Mouse (Mus musculus) CD4-positive, CD25-positive, alpha-beta regulatory T cell, adult 2 months (primary cell): Measurements from ENCODE around the gene Siah2.

Experiments
- DNase-seq: peaks from one replicate; pipeline ENCODE4 v3.0.0-alpha.2; 2012; ENCODE audit warnings: low read depth, low spot score

Siah2 gene

DNA sequence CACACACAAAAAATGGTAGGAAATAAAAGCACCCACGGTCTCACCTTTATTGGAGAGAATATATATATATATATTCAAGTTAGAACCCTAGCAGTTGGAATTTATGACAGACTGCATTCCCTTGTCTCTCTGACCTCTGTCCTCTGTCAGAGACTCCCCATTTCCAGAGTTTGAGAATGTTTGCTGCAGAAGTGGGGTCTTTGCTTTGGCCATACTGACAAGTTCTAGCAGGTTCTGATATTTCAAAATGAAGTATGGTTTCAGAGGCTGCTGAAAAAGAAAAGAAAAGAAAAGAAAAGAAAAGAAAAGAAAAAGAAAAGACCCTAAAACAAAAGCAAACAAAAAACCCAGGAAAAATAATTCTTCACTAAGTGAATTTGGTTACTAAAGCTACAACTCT, 2.8 kb upstream of the Siah2 start:
- no peak for DNase-seq

DNA sequence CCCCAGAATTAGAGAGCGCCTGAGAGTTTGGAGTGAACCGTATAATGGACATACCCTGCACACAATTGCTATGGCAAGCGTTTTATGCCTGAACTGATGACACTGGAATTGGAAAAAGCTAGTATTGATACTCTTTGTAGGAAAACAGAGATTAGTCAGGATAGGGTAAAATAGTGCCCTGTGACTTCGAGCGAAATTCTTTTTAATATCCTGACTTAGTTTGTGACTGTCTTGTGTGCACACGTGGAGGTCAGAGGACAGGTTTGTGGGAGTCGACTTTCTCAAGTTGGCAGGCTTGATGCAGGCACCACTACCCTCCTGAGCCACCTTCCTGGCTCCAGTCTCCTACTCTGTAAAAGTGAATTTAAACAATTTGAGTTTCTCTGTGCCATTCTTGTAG, 1.1 kb upstream of the Siah2 start:
- no peak for DNase-seq

DNA sequence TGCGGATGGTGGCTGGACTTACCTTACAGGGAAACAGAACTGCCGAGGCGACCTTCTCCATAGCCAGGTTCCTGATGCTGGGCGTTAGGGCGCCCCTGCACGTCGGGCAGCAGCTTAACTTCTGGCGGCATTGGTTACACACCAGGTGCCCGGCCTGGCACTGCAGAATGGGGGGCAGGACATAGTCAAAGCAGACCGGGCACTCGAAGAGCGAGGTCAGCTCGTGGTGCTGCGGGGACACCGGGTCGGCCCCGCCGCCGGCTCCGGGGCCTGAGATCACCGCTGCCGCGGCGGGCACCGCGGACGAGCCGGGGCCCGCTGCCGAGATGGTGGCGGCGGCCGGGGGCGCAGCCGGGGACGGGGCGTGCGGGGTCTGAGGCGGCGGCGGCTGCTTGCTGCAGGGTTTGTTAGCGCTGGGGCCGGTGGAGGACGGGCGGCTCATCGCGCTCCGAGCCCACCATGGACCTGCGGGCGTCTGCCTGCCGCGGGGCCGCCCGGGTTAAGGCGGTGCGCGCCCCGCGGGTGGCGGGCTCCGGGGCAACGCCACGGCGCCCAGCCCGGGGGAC, 743 bp downstream of the Siah2 start:
- peak; percentile 71 for DNase-seq

DNA sequence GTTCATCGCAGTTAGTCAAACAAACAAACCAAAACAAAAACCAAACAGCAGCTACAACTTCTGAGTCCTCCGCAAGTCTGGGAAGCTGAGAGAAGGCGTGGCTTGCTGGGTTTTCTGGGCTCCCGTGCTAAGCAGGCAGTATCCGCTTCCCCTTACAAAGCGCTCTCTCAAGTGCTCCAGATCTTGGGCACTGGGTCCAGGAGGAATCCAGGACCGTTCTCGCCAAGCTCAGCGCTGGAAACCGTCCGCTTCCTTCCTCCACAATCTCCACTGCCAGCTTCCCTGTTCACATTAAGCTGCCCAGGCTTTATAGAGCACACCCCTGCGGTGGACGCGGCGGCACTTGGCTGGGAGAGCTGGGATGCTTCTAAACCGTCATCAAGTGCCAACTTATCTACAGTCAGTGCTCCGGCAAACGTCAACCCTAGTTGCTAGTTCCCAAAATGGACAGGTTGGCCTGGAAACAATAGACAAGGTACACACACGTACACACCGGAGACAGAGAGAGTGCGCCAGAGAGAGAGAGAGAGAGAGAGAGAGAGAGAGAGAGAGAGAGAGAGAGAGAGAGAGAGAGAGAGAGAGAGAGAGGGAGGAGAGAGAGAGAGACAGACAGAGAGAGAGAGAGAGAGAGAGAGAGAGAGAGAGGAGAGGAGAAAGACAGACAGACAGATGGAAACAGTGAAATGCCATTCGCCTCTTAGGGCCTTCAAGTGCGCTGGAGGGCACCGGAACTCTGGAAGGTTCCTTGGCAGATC, 1.4 kb downstream of the Siah2 start:
- DNase-seq, result peak; percentile 79

DNA sequence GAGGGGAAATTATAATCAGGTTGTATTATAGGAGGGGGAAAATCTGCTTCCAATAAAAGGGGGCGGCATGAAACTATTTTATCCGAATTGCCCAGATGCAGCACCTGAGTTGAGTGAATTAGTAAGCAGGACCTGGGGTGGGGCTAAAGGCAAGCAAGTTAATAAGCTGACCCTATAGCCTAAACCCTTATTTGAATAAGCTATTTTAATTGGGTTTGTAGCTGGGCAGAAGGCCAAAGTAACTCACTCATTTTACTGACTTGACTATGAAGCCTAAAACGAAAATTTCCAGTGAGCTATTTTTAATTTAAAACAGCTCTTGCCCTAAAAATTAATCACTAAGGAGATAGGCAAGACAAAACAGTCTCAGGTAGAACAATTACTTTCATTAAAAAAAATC, 2.5 kb downstream of the Siah2 start:
- no peak for DNase-seq

DNA sequence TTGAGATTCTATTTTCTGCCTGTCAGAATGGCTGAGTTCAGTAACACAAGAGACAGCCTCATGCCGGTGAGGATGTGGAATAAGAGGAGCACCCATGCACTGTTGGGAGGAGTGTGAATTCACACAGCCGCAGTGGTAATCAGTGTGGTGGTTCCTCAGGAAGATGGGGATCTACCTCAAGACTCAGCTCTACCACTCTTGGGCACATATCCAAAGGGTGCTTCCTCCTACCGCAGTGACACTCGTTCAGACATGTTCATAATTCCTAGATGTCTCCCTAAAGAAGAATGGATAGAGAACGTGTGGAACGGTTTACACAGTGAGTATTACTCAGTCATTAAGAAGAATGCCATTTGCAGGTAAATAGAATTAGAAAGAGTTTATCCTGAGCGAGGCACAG, 3.1 kb downstream of the Siah2 start:
- DNase-seq, result no peak

DNA sequence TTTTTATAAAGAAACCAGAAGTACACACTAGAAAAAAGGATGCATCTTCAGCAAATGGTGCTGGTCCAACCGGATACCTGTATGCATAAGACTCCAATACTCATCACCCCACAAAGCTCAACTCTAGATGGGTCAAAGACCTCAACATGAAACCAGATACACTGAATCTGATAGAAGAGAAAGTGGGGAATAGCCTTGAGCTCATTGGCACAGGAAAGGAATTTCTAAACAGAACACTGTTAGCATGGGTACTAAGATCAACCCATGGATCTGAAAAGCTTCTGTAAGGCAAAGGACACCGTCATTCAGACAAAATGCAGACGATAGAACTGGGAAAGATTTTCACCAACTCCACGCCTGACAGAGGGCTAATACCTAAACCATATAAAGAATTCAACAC, 3.6 kb downstream of the Siah2 start:
- no peak for DNase-seq

DNA sequence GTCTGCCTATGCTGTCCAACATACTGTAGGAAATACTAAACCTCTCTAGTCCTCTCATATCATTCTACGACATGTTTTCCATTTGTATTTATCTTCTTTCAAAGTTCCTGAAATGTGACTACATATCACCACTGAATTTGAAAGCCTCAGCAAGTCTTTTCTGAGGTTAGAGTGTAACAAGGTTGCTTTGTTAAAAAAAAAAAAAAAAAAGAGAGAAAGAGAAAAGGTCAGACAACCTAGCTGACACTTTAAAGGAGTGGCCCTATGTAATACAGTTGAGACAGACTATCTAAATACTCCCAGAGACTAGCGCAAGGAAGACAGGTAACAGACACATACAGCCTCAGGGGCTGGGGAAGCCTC, 5.3 kb downstream of the Siah2 start:
- no peak for DNase-seq

DNA sequence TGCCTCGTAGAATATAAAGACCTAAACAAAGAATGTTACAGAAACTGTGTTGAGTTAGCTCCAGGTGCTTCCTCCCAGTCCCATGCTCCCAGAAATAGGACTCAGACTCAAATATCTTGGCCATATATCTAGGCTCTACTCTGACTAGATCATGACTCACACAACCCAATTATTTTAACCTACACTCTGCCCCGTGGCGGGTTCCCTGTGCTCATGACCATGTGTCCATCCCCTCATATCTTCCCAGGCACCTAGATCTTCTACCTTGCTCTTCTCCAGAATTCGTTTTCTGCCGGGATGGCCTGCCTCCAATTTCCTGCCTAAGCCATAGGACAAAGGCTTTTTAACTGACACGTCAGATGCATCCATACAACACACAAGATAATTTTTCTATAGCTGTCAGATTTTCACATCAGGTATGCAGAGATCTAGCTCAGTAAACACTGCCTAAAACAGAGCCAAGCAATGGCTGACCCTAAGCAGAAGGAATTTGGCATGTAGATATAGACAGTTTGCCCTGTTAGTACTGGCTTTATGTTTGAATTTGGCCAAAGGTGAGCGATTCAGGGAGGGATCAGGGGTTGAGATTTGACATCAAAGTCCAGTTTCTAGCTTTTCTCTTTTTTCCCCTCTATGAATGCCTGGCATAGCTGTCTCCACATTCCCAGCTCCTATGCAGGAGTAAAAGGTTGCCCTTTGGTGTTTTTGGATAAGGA, 5.8 kb downstream of the Siah2 start:
- DNase-seq, result no peak

DNA sequence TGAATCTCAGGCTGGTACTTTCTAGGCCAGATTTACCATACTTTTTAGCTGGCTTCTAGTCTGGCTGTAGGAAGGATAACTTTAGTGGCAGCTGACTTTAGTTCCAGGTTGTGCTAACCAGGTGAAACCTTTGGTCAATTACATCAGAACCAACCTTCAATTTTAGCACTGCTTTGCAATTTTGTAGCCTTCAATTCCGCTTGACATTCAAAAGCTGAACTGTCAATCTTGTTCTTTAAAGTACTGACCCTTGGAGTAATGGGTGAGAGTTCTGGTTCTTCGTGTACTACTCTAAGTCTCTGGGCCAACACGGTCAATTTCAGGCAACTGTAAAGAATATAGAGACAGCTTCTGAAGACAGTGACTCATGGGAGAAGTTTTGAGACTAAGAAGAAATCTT, 6.8 kb downstream of the Siah2 start:
- DNase-seq, result no peak

DNA sequence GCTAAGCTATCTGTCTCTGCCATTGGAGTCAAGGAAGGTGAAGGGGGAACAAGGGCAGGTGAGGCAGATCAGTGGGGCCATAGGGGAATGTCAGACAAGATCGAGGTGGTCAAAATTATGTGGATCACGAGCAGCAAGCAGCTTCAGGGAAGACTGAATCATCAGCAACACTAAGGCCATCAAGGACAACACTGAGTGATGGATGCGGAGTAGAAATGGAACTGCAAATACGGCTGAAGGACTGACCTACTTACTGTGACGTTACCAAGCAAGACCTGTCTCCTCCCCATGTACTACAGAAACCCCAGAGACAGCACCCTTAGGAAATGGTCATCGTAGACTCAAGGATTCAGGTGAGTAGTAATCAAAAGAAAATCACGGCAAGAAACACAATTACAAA, 8.9 kb downstream of the Siah2 start:
- DNase-seq, result no peak

DNA sequence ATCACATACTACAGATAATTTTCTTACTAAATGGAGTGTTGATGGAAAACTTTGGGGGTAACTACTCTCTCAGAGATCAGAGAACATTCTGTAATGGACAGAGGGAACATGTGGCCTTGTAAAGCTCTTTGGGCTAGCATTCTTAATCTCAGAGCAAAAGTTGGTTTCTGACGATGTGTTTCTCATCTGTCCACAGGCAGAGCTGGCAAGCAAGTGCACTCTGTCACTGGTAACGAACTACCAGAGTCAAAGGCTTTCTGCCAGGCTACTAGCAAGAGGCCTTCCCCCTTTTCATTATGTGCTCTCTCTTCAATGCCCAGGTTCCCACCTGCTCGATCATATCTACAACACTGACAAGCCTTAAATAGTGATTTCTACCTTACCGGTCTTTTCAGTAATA, 9.9 kb downstream of the Siah2 start:
- no peak for DNase-seq

DNA sequence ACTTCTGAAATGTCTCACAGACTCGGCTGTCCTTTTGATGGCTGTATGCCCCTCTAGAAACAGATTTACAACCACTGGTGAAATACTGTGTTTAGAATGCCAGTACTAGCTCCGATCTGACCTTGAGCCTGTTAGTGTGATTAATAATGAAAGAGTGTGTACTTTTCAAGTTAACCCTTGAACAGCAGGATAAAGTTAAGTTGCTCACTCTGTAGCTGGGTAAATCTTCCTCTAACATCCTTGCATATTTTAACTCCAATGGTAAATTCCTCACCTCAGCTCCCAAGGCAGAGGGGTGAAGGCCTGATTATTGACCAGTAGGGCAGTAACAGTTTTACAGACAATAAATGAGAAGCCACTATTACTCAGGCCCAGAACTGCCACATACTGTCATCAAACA, 10.4 kb downstream of the Siah2 start:
- no peak for DNase-seq

DNA sequence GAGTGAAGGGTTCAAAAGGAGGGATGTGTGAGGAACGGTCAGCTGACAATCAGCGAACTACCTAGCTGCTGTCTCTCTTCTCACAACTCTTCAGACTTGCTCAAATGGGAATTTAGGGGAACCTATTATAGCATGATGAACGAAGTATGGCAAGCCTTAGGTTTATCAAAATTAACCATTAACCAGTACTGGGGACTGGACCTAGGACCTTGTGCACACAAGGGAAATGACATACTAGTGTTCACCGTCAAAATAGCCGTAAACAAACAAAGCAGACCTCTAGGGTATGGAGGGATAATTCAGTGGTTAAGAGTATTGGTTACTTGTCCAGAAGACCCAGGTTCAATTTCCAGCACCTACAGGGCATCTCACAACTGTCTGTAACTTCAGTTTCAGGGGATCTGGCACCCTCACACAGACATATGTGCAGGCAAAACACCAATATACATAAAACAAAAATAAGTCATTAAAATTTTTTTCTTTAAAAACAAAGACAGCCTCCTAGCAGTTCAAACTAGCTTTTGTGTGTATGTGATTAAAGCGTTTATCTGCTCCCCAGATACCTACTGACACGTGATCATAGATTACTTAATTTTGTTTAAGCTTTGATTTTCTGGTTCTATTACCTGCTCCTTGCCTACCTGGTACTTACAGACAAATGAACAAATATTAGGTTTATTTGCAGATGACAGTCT, 11.1 kb downstream of the Siah2 start:
- DNase-seq, result no peak

DNA sequence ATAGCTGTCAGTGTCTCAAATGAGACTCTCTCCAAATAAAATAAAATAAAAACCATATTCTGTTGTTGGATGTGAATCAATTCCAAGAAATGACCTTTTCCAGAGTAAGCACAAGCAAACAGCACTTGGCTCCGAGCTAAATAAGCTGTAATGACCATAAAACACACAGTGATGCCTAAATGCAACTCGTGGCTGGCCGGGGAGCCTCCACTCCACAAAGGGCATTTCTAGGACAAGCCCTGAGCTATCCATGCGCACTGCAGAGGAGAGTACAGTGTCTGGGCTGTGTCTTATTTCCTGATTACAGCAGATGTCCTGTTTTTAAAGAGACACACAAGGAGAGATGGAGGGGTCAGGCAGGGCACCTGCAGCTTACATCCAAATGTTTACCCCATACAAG, 12.2 kb downstream of the Siah2 start:
- no peak for DNase-seq

DNA sequence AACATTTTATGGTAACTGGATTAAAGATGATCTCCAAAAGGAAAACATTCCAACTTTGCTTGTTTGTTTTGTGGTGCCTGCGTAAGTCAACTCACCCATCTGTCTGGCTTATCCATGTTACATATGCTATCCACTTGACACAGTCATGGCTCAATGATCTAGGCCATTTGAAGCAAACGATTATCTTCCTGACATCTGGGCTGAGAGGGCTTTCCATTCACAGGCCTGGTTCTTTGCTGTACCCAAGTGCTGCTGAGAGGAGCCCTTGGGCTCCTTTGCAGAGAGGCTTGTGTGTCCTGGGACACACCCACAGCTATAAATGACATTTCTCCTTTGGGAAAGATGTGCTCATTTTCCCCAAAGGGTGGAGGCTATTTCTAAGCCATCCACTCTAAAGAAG, 13.3 kb downstream of the Siah2 start:
- no peak for DNase-seq

DNA sequence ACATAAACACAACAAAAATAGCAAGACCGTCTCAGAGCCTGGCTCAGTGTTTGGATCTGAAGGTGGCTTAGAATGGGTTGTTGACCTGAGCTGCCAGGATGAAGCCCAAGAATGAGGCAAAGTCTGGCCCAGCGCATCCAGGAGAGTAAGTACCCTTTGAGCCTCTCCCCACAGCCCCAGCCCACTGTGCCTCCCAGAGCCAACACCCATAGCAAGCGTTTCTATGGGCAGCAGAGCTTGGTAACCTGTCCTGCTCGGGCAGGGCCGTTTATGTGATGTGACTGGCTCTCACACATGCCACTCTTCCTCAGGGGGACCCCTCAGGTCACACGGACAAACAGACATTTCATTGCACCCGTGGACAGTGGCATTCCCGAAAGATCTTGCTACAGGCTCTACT, 13.8 kb downstream of the Siah2 start:
- no peak for DNase-seq

DNA sequence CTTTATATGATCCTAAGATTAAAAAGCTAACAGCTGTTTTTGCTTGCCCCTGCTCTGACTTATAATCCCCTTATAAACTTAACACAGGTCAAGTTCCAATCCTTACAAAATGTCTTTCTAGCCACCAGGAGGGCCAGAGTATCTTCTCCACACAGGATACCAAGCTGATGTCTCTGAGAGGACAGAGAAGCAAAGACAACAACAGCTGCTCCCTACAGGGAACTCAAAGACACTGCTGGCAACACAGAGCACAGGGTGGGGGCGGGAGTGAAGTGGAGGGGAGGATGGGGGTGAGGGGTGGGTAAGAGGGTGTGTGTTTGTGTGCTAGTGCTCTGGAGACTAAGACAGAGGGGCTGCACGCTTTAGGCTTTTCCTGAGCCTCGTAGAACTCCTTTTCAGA, 14.6 kb downstream of the Siah2 start:
- DNase-seq, result no peak

DNA sequence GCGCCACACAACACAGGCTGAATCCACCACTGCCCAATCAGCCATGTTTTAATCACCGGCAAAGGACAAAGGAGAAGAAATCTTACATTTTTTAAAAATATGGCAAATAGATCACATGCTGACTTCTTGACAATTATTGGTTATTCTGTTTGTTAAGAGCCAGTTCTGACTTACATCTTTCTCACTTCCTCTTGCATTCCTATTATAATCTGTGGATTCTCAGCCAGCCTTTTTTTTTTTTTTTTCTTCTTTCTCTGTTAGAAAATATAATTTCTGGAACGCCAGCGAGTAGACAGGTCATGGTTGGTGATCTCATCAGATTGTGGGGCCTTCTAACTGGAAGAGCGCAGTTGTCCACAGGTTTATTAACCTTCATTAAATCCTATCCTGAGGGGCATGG, 18.9 kb downstream of the Siah2 start:
- DNase-seq, result no peak

DNA sequence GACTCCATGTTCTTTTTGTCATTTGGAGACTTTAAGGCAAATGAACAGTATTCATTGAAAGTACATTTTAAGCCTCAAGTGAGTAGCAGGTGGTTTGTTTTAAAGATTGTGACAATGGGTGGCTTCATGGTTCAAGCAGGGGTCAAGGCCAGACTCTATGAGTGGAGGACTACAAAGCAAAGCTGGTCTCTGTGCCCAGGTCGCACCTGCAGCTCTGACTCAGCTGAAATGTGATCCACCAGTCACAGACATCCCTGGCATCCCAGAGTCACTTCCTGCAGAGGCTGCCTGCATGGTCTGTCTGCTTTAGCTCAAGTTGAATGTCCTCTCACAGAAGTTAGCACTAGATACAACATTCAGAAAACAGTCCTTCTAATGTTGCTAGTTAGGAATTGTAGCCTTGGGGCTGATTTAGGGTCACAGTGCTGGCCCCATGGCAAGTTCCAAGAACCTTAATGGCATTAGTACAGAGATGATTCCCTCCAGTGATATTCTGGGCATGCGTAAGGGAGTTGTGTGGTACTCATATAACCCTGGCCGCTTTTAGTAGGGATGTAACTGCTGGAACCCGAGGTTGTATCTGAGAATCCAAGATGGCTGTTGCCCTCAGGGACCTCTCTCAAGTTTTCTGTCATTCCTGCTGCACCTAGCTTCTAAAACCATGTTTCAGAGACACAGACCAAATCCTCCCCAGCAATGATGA, 19.6 kb downstream of the Siah2 start:
- no peak for DNase-seq

DNA sequence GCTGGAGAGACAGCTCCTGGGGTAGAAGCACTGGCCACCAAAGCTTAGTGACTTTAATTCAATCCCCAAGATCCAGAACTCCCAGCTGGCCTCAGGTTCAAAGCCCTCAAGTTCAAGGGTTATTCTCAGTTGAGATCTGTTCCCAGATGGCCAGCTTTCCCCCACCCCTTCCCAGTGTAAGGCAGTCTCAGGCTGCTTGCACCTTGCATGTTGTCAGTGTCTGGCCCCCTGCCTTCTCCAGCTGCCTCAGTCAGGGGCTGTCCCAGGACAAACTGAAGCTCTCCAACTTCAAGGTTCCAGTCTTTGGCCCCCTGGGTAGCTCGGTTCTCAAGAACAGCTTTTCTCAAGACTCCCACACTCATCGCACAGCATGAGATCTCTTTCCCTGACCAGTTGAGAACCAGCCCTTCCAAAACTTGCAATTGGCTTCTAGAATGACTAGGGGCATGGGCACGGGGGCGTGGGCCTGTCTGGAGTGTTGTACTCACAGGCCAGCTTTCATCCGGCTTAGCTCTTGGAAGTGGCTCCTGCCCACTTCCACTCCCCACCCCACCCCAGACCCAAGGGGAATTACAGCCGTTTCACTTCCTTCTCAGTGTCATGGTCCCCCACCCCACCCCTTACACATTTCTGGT, 20.5 kb downstream of the Siah2 start:
- DNase-seq, result no peak

DNA sequence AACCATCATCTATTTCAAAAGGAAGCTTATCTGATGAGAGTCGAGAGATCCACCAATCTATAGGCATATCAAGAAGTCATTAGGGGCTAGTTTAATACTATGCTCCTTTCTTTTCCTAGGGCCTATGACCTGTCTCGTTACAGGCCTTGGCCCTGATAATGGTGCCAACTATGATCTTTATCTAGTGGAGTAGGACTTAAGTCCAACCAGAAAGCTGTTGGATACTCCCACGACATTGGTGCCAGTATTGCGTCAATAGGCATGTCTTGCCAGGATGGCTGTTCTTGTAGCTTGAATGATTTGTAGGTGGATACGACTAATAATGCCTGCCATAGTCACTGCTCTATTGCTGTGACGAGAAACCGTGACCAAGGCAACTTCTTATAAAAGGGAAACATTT, 28.2 kb downstream of the Siah2 start:
- DNase-seq, result no peak
